Mouse (Mus musculus): ENCODE measurements around the gene Mageb3. TPM values are rescaled to one million over a fixed set of nuclear protein-coding genes. Genes with fewer than 3 reads are reported as not detected.

Mageb3 gene
- total RNA-seq (2023), result not detected in 2 replicates

GRCm38 (mm10) chr2:121955765-121956223 lies at the start of gene Mageb3, which contains the start of gene Ctdspl2:
TSS of gene Mageb3 (minus strand) at chr2:121956092.
TSS of gene Ctdspl2 (plus strand) at chr2:121956001.

Other genes starting within 250 kb of the Mageb3 start
- gene Frmd5, start 149.0 kb downstream of the Mageb3 start, total RNA-seq (2023), result not detected in 2 replicates
- gene Casc4, start 89.1 kb downstream of the Mageb3 start, total RNA-seq (2023), result 0.51 and 0.73 TPM in 2 replicates
- 19.4 and 27.9 TPM in 2 replicates for gene Ctdspl2, start 91 bp downstream of the Mageb3 start, total RNA-seq (2023)
- 17.3 and 24.2 TPM in 2 replicates for gene Eif3j1, start 72.5 kb upstream of the Mageb3 start, total RNA-seq (2023)
- 23.6 and 33.1 TPM in 2 replicates for gene Spg11, start 162.3 kb upstream of the Mageb3 start, total RNA-seq (2023)
- gene B2m, start 191.6 kb upstream of the Mageb3 start, total RNA-seq (2023), result 620 and 1,063 TPM in 2 replicates
- gene Trim69, start 204.6 kb upstream of the Mageb3 start, total RNA-seq (2023), result 0.44 TPM in 1 of 2 replicates, not detected in the other
- not detected in 2 replicates for gene Patl2, start 230.1 kb upstream of the Mageb3 start, total RNA-seq (2023)
- gene Terb2, start 230.2 kb upstream of the Mageb3 start, total RNA-seq (2023), result not detected in 2 replicates

All from neutrophil, adult 65 days (primary cell).